Mouse (Mus musculus): ENCODE results near the gene Nat9.

Gene Nat9

DNA sequence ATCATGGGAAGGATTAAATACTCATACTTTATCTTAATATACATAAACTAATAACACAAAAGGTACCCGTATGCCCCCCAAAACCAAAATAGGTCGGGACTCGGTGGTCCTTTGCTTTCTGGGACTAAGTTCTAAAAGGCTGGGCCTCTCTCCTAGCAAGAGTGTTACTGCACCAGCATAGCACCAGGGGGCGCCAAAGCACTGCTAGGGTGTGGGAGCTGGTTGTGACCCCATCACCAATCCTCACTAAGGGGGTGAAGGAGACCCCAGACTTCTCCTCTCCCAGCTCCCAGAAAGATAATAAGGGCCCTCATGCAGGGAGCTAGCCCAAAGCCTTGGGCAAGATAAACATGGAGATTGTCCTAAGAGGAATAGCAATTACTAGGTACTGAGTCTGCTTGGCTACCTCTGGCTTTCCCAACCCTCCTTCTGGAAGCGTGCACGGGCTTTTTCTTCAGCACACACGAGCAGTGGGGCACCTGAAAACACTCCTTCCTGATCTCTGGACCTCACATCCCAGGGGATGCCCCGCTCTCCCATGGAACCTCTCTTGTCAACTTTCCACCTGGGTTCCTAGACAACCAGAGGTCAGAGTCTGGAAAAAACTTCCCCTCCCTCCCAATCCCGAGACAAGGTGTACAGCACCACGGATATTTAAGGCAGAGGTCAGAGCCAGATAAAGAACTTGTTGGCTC lies 26.6 kb downstream of the Nat9 start:
- Histone ChIP-seq H3K27me3 (ENCODE audit: insufficient read depth, low read length) (peaks cover 68% of the 10 kb centered on the region), H3K36me3 (ENCODE audit: insufficient read depth, low read length) (peaks cover 6% of the 10 kb centered on the region), H3K4me1 (replicated peaks; ENCODE audit: low read depth, low read length) (peaks cover 51% of the 10 kb centered on the region), H3K4me3 (replicated peaks; ENCODE audit: low read length) (no peak overlapping the region), H3K9me3 (ENCODE audit: low read length) (no peaks in the 10 kb centered on the region)
- TF ChIP-seq CTCF (conservative IDR thresholded peaks at IDR 0.05; ENCODE audit: low read length), result peak; percentile 94
- TF ChIP-seq NANOG (IDR thresholded peaks at IDR 0.05; ENCODE audit: borderline replicate concordance, low read length), result no peak

- no peaks in the 10 kb centered on the region for H3K36me3 ChIP-seq (ENCODE audit: insufficient read depth, low read length)
- peaks cover 44% of the 10 kb centered on the region for H3K4me1 ChIP-seq (replicated peaks; ENCODE audit: low read depth, low read length)
- H3K4me3 ChIP-seq (replicated peaks; ENCODE audit: low read length), result no peak overlapping the region
- no peaks in the 10 kb centered on the region for H3K9me3 ChIP-seq (ENCODE audit: low read length)
- TF ChIP-seq NANOG (IDR thresholded peaks at IDR 0.05; ENCODE audit: borderline replicate concordance, low read length) (no peak), CTCF (conservative IDR thresholded peaks at IDR 0.05; ENCODE audit: low read length) (peak; percentile 92)
- H3K27me3 ChIP-seq (ENCODE audit: insufficient read depth, low read length), result peaks cover 68% of the 10 kb centered on the region
Observed at GRCm38 (mm10) chr11:115160016-115160797, 27.5 kb downstream of the Nat9 start.

GRCm38 (mm10) chr11:115157933-115158719 lies 29.5 kb downstream of the Nat9 start:
- no peak for TF ChIP-seq NANOG (IDR thresholded peaks at IDR 0.05; ENCODE audit: borderline replicate concordance, low read length)
- Histone ChIP-seq H3K4me1 (replicated peaks; ENCODE audit: low read depth, low read length) (peaks cover 52% of the 10 kb centered on the region), H3K9me3 (ENCODE audit: low read length) (no peaks in the 10 kb centered on the region), H3K36me3 (ENCODE audit: insufficient read depth, low read length) (no peaks in the 10 kb centered on the region), H3K4me3 (replicated peaks; ENCODE audit: low read length) (no peak overlapping the region), H3K27me3 (ENCODE audit: insufficient read depth, low read length) (peaks cover 76% of the 10 kb centered on the region)

DNA sequence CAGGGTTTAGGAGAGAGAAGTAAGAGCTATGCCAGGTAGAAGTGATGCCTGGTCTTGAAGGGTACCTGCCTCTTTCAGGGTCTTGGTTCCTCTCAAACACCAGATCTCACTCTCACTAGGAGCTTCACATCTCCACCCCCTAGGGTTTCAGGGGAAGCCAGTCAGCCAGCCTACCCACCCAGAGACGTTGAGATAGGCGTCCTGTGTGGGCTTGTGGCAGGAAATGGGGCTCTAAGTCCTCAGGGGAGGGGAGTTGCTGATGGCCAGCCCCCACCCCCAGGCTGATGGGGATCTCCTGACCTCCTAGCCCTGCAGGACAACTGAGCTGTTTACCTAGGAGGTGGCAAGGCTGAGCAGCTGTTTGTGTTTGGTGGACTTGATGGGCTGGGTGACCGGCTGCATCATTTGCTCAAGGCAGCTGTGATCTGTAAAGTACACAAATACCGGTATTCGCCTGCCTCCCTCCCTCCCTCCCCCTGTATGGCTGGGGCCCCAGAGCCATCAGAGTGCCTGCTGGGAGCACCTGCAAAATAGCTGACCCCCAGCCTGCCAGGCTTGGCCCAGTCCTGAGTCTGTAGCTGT lies 32.5 kb downstream of the Nat9 start:
- no peak for TF ChIP-seq CTCF (conservative IDR thresholded peaks at IDR 0.05; ENCODE audit: low read length)
- TF ChIP-seq POU5F1 (IDR thresholded peaks at IDR 0.05; ENCODE audit: borderline replicate concordance, low read length), result no peak
- TF ChIP-seq NANOG (IDR thresholded peaks at IDR 0.05; ENCODE audit: borderline replicate concordance, low read length), result no peak
- Histone ChIP-seq H3K9me3 (ENCODE audit: low read length) (no peaks in the 10 kb centered on the region), H3K4me1 (replicated peaks; ENCODE audit: low read depth, low read length) (peaks cover 41% of the 10 kb centered on the region), H3K4me3 (replicated peaks; ENCODE audit: low read length) (no peak overlapping the region), H3K27me3 (ENCODE audit: insufficient read depth, low read length) (peaks cover 78% of the 10 kb centered on the region), H3K36me3 (ENCODE audit: insufficient read depth, low read length) (no peaks in the 10 kb centered on the region)

DNA sequence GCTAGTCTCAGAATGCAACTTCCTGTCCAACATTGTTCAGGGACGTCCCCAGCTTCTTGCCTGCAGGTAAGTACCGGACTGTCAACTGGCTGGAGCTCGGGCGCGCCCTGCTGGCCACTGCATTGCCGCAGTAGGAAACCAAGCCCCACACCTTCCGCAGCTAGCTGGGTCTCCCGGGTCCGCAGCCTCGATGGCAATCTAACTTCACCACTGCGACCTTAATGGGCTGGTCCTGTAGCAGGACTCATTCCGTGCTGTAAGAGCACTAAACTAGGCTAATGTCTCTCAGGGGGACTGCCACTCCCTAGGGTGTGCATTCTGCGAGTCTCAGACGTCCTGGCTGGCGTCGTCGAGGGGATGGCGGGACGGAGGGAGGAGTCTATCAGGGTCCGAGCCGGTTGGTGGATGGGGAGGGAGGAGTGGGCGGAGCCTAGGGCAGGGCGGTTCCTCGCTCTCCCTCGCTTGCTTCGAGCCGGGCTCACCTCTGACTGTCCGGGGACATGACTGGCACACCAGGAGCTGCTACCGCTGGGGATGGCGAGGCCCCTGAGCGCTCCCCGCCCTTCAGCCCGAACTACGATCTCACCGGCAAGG lies 33.9 kb downstream of the Nat9 start:
- H3K36me3 ChIP-seq (ENCODE audit: insufficient read depth, low read length), result no peaks in the 10 kb centered on the region

DNA sequence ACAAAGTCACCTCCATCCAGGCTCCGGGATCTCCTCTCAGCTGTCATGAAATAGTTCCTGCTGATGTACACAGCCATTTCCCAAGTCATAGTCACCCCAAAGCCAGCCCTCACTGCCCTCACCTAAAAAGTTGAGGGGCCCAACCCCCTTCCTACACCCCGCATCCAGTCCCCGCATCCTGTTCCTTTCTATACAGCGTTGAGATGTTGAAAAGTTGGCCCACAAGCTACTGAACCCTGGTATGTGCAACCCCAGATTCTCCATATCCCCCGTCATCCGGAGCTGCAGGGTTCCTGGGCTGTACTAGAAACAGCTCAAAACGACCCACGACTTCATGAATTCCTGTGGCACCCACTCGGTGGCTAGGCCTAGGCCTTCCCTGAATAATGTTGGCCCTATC lies 34.6 kb downstream of the Nat9 start:
- no peaks in the 10 kb centered on the region for H3K9me3 ChIP-seq (ENCODE audit: low read length)
- H3K27me3 ChIP-seq (ENCODE audit: insufficient read depth, low read length), result peaks cover 65% of the 10 kb centered on the region
- peaks cover 34% of the 10 kb centered on the region for H3K4me1 ChIP-seq (replicated peaks; ENCODE audit: low read depth, low read length)
- H3K36me3 ChIP-seq (ENCODE audit: insufficient read depth, low read length), result no peaks in the 10 kb centered on the region
- H3K4me3 ChIP-seq (replicated peaks; ENCODE audit: low read length), result peak overlapping the region; percentile 78
- no peak for TF ChIP-seq POU5F1 (IDR thresholded peaks at IDR 0.05; ENCODE audit: borderline replicate concordance, low read length)
- TF ChIP-seq CTCF (conservative IDR thresholded peaks at IDR 0.05; ENCODE audit: low read length), result no peak
- TF ChIP-seq NANOG (IDR thresholded peaks at IDR 0.05; ENCODE audit: borderline replicate concordance, low read length), result no peak

More for the DNA sequence above, 33.9 kb downstream of the Nat9 start:
- peaks cover 34% of the 10 kb centered on the region for H3K4me1 ChIP-seq (replicated peaks; ENCODE audit: low read depth, low read length)
- H3K27me3 ChIP-seq (ENCODE audit: insufficient read depth, low read length), result peaks cover 70% of the 10 kb centered on the region
- no peaks in the 10 kb centered on the region for H3K9me3 ChIP-seq (ENCODE audit: low read length)
- TF ChIP-seq NANOG (IDR thresholded peaks at IDR 0.05; ENCODE audit: borderline replicate concordance, low read length), result no peak
- TF ChIP-seq POU5F1 (IDR thresholded peaks at IDR 0.05; ENCODE audit: borderline replicate concordance, low read length), result no peak
- TF ChIP-seq CTCF (conservative IDR thresholded peaks at IDR 0.05; ENCODE audit: low read length), result peak; percentile 45
- H3K4me3 ChIP-seq (replicated peaks; ENCODE audit: low read length), result peak overlapping the region; percentile 78

DNA sequence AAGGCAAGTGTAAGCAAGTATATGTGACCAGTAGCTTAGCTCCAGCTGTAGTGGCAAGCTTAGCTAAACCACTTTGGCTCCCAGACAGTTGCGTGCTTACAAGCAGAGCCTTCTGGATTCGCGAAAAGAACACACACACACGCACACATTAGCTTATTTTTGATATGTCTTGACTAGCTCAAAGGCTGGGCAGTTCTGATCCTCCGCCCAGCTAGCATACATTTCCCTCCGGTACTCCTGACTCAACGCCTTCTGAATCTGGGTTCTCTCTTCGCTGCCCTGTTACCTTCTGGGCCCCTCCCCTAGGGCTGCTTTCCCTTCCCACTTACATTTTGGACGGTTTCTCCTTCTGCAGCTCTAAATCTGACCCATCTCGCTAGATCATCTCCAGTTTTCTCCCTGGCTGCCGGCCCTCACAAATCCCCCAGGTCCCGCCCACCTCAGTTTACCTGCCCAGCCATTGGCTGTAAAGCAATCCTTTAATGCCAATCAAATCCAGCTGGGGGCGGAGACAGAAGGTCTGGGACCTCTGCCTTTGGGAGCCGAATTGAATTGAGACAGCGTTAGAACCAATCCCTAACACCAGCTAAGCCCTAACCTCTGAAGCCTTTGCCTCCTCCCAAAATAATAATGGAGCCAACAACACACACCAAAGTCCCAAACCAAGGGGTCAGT lies 35.8 kb downstream of the Nat9 start:
- no peaks in the 10 kb centered on the region for H3K9me3 ChIP-seq (ENCODE audit: low read length)
- H3K4me1 ChIP-seq (replicated peaks; ENCODE audit: low read depth, low read length), result peaks cover 39% of the 10 kb centered on the region
- TF ChIP-seq NANOG (IDR thresholded peaks at IDR 0.05; ENCODE audit: borderline replicate concordance, low read length) (no peak), POU5F1 (IDR thresholded peaks at IDR 0.05; ENCODE audit: borderline replicate concordance, low read length) (no peak), CTCF (conservative IDR thresholded peaks at IDR 0.05; ENCODE audit: low read length) (no peak)
- no peaks in the 10 kb centered on the region for H3K36me3 ChIP-seq (ENCODE audit: insufficient read depth, low read length)
- H3K27me3 ChIP-seq (ENCODE audit: insufficient read depth, low read length), result peaks cover 53% of the 10 kb centered on the region
- H3K4me3 ChIP-seq (replicated peaks; ENCODE audit: low read length), result peak overlapping the region; percentile 76

Data from E14TG2a.4 (cell line).